Mouse (Mus musculus): ENCODE data around the gene Fam47e. TPM values are rescaled to one million over a fixed set of nuclear protein-coding genes. Genes with fewer than 3 reads are reported as not detected.

Fam47e gene
- total RNA-seq, 2 experiments from 2014 or later: not detected

DNA sequence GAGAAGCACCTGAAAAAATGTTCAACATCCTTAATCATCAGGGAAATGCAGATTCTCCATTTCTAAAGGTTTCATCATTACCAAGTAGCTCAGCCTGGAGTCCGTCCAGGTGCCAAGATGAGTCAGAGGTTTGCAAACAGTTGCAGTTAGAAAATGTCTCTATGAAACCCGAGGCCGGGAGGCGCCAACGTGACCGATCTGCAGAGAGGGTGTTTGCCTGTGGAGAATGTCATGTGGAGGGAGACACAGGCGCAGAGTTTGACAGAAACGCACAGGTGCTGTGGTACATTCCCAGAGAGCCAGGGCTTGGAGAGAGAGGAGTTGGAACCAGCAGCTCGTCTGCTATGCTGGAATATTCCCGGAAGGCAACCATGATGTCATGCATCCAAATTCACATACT lies 44.2 kb downstream of the Fam47e start:
- intact Hi-C loops (cut with DNase I): no loop called here
- DNase-seq: peak; percentile 32 to 59

- intact Hi-C loops (cut with DNase I): loop anchor here (5.0 kb wide), 1 partner anchor 96 kb away; the partner anchor contains the start of gene Scarb2
- peak; percentile 56 to 64 for DNase-seq
These were observed 48.1 kb downstream of the Fam47e start, which contains the start of gene Stbd1 for GRCm38 (mm10) chr5:92602691-92603690. Gene Stbd1 (plus strand): TSS chr5:92603041.

GRCm38 (mm10) chr5:92604452-92605247 lies 49.8 kb downstream of the Fam47e start:
- DNase-seq: no peak
- intact Hi-C loops (cut with DNase I): loop anchor here (5.0 kb wide), 1 partner anchor 97 kb away; the partner anchor contains the start of gene Scarb2

DNA sequence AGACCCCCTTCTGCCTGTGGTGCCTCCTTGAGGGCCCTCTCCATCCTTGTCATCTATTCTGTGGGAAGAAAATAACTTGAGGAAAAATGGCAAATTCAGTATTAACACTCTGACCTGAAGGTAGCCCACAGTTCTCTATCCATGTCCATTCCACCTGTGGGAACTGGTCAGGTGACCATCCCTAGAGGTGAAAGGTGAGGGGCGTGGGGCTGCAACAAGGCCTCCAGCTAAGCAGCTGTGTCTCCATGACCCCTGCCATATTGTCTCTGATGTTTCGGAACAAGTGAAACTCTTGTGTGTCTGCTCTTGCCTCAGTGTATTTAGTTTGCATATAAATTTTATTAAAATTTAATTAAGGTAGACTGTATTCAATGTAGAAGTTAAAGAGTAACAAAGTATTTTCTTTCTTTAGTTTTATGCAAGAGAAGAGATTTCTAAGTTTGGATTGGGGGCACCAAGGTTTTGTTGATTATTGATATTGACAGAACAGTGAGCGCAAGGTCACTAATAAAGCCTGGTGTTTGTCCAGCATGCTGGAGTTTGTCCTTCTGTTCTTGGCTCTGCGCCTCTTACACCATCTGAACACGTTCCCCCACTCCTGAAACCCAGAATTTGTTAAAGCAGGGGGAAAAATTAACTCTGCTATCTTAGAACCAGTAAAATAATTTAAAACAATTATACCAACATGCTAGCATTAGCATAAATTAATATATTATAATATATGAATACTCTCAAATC lies 52.8 kb downstream of the Fam47e start:
- no peak for DNase-seq
- intact Hi-C loops (cut with DNase I): no loop called here

GRCm38 (mm10) chr5:92612756-92613155 lies 57.9 kb downstream of the Fam47e start:
- intact Hi-C loops (cut with DNase I): loop anchor here (5.0 kb wide), 1 partner anchor 35 kb away; no protein-coding TSS in a partner anchor
- no peak for DNase-seq

GRCm38 (mm10) chr5:92621883-92622282 lies 67.0 kb downstream of the Fam47e start:
- intact Hi-C loops (cut with DNase I): no loop called here
- no peak for DNase-seq

GRCm38 (mm10) chr5:92627896-92628295 lies 73.0 kb downstream of the Fam47e start:
- intact Hi-C loops (cut with DNase I): no loop called here
- DNase-seq: no peak

DNA sequence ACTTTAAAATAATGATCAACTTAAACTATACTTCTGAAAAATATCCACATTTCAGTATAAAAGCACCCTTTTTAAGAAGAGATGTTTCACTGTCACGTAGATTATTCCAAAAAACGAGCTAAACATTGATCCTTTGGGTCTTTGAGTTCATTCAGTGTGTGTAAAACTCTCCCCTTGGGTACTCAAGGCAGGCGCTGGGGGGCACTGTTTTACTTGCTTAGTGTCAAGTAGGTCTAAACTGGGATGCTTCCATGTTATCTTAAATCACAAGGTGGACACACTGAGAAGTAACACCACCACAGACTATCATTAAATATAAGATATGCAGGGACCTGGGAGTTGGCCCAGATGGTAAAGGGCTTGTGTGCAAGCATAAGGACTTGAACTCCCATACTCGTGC lies 78.7 kb downstream of the Fam47e start:
- intact Hi-C loops (cut with DNase I): no loop called here
- no peak for DNase-seq

- intact Hi-C loops (cut with DNase I): no loop called here
- DNase-seq: no peak
These were observed 80.0 kb downstream of the Fam47e start for GRCm38 (mm10) chr5:92634916-92635315.

DNA sequence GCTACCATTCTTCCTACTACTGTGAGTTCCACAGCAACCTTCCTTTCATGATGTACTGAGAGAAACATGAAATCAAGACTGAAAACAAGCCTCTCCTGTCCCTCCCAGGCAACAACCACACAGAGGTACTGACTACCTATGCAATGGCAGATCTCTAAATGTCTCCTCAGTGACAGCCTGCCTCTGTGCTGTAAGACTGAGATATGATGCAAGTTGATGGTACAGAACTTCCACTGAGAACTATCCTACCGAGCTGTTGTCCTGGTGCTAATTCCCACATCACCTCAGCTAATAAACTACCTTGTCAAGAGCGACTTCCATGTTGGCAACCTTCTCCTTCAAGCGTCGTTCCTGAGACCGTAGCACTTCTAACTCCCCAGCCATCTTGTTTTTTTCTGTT lies 81.0 kb downstream of the Fam47e start:
- no peak for DNase-seq
- intact Hi-C loops (cut with DNase I): no loop called here

- no peak for DNase-seq
- intact Hi-C loops (cut with DNase I): no loop called here
These were observed 86.0 kb downstream of the Fam47e start for GRCm38 (mm10) chr5:92640861-92641260.

Other genes starting within 250 kb of the Fam47e start
- gene Sdad1, start 244.6 kb upstream of the Fam47e start, total RNA-seq (2021): 10 to 100 TPM; 13.4 to 18.1 TPM
- gene Cxcl9, start 227.0 kb upstream of the Fam47e start, total RNA-seq (2021): under 1 TPM; 0.41 to 0.47 TPM
- gene Art3, start 223.2 kb upstream of the Fam47e start, total RNA-seq (2021): 100 to 1,000 TPM; 384 to 415 TPM
- under 1 TPM in 1 of 2 experiments, not detected in 1; 0.23 TPM for gene Cxcl10, start 206.2 kb upstream of the Fam47e start, total RNA-seq (2021)
- gene Nup54, start 119.8 kb upstream of the Fam47e start, total RNA-seq (2021): 1 to 10 TPM; 8.1 to 8.2 TPM
- 10 to 100 TPM; 69.8 to 76.7 TPM for gene Scarb2, start 48.2 kb upstream of the Fam47e start, total RNA-seq (2021)
- gene Stbd1, start 48.0 kb downstream of the Fam47e start, total RNA-seq (2021): 10 to 100 TPM; 45.5 to 66.2 TPM
- under 1 TPM; 0.42 to 0.61 TPM for gene Ccdc158, start 120.2 kb downstream of the Fam47e start, total RNA-seq (2021)
- gene Shroom3, start 128.4 kb downstream of the Fam47e start, total RNA-seq (2021): under 1 TPM; 0.43 to 0.54 TPM

All from gastrocnemius, postnatal 36 days (tissue).